Mouse (Mus musculus) layer of hippocampus, postnatal 36 days (tissue): ENCODE data around the gene Rnaseh2b. TPM values are rescaled to one million over a fixed set of nuclear protein-coding genes. Genes with fewer than 3 reads are reported as not detected.

Experiments used
- DNase-seq, 2 experiments: peaks; one replicate each; pipeline ENCODE4 v3.0.0; 2022
- total RNA-seq, 2 experiments: library from RNA; stranded (reverse); gene quantifications; 2 replicates each; pipeline ENCODE4 v1.2.3; 2021

The Rnaseh2b gene
- total RNA-seq, result 10 to 100 TPM; 10.4 to 13.0 TPM

DNA sequence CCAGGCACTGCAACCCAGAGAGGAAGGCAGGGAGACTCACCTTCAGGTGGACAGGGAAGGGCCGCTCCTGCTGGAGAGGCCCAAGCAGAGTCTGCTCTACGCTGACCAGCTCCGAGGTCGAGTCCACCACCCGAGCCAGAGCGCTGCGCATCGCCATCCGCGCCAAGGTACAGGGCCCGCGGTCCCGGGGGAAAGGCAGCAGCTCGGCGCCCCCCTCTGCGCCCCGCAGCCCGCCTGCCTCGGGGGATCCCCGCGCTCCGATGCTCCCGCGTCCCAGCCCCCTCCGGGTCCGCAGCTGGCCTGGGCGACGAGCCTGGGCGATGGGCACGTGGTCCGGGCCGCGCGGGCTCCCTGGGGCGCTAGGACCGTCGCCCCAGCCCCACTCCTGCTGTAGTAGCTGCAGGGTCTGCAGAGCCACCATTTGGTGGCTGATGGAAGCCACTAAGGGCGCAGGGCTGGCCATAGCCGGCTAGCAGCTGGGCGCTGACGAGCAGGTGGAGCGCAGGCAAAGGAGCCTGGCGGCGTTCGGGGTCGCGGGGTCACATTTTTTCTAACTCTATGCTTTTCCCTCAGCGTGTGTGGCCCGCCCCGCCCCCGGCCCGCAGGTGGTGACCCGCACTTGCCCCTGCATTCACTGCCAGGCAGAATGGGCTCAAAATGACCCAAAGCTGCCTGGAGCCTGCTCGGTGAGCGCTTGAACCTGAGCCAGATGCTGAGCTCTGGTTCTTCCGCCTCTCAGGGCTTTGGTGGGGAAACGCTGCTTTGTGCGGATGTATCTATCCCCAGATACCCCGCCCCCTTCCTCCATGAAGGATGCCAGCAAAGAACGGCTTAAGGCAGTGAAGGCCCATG is at the start of gene Rnaseh2b, which contains the start of gene Dleu7:
Gene Rnaseh2b, plus strand, starts transcription at position 102 of the 852 bp plus-strand sequence.
Gene Dleu7, minus strand, starts transcription at position 560 of the 852 bp plus-strand sequence.
- peak; percentile 18 to 32 for DNase-seq

DNA sequence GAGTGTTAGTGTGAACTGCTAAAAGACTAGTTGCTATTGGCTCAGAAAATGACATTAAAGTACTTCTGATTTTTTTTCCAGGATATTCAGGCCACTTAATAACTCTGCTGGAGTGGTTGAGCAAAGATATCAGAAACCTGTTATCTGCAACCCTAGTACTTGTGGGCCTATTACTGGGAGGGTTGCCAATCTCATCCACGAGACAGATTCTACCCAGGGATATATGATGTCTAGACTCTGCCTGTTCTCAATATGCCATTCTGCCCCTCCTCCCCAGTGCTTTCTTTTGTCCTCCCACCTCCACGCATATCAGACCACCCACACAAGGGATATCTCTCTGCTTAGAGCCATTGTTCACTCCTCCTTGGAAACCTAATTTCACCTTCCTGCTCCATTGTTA is 48.9 kb upstream of the Rnaseh2b start:
- no peak for DNase-seq

DNA sequence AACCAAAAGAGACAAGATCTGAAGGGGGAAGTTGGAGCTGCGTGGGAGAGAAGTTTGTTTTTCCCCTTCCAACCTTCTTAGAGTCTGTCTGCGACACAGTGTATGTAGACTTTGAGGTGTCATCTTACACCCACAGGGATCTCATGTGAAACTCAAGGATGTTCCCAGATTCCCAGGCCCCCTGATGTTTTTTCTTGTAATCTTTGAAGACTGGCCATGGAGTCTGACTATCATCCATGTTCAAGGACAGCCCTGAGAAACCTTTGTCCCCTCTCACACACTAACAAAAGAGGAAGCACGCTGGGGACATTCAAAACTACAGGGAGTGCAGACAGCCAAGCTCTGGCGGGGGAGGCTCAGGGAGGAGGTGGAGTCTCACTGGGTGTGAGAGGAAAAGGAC is 46.8 kb upstream of the Rnaseh2b start:
- no peak for DNase-seq

DNA sequence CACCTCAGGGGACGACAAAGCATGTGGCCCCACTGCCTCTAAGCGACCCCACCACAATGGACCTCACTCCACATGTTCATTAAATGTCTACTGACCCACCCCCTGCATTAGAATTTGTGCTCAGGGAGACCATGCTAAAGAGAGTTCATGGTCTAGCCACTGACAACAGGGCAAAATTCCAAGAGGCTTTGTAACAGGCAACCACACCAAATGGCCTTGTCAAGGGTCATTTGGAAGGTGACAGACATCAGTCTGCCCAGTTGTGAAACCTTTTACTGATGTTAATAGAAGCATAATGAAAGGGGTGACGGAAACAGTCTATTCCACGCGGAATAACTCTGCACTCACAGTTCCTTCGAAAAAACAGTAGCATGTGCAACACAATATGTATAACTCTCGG is 44.0 kb upstream of the Rnaseh2b start:
- DNase-seq, result no peak

DNA sequence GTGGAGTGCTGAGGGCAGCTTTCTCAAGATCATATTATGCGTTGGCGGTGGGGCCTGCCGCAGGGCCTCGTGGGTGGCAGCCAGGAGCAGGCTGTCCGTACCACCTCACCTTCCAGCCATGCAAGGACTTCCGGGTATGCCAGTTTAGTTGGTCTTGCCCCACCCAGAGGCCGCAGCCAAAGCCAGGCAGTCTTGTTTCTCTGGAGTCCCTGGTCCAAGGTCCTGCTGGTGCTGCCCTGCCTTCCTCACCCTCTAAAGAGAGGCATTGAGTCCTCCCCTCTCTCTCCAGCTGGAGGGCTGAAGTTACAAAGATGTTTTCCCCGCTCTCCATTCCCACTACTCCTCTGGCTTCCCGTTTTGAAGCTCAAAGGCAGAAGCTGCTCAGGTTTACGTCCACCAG is 43.6 kb upstream of the Rnaseh2b start:
- DNase-seq, result no peak

DNA sequence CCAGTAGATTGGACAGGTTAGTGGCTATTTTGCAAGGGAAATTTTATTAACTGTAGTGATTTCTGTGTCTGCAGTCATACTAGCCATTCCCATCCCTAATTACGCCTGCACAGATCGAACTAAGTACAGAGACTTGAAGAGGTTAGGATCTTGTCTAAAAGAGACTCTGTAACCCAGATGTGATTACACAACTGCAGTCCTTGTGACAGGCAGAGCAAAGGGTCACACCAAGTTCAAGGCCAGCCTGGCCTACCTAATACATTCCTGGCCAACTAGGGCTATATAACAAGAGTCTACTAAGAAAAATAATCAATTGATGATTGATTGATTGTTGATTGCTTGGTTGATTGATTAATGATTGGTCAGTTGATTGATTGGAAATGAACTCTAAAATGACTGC is 43.1 kb upstream of the Rnaseh2b start:
- DNase-seq, result no peak

DNA sequence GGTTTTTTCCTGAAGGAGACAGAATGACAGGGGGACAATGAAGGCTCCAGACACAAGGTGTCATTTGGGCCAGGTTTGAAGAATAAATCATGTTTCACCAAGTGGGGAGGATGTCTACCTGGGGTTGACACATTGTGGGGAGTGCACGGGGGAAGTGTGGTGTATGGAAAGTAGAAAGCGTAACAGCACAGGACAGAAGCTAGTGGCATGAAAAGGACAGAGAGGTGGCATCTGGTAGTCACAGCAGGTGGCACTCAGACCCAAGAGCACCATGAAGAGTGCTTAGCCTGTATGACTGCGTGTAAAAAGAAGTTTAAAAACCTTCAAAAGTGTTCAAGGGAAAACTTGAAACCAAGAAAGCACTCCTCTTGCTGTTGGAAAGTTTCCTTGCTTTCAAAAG is 42.3 kb upstream of the Rnaseh2b start:
- DNase-seq, result no peak

DNA sequence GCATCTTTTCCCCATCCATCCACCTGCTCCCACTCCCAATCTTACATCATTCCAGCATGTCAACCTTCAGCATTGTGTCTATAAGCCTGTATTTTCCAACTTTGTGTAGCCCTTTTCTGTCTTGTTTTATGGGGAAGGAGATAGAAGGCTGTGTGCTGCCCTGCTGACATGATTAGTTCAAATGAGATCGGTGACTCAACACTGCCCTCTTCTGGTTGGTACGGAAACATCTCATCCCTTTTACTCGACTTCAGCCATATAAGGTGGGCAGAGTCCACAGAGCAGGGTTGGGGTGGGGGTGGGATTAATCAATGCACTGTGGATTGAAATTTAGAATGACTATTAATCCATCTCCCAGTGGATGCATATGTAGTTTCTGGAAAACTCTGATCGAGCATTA is 40.4 kb upstream of the Rnaseh2b start:
- DNase-seq, result peak; percentile 20 to 59

DNA sequence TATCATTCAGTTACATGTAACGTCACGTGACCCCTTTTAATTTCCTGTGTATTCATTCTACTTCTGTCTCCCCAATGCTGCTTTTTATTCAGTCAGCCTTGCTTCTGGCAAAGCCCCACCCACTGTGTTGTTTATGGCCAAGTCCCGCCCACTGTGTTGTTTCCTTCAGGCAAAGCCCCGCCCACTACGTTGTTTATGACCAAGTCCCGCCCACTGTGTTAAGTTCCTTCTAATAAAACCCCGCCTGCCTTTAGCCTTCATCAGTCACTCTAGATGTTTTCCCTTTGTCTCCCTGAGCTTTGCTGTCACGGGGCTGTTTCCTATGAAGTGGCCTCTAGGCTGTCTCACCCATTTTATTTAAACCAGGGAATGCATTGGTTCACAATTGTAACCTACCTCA is 38.0 kb upstream of the Rnaseh2b start:
- no peak for DNase-seq

DNA sequence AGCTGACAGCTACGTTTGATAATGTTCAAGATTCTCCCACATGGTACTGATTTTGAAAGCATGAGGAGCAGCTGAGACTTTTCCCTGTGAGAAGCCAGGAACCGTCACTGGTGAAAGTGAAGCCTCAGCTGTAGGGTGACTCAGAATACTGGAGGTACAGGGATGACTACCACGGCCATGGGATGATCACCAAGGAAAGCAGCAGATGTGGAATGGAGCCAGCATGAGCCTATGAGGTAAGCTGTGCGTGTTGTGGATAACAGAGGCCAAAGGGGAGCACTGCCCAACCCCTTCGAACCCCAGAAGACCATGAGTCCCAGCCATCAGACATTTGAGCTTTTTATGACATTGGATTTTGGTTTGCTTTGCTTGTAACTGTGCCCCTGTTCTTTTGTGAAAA is 36.3 kb upstream of the Rnaseh2b start:
- no peak for DNase-seq

DNA sequence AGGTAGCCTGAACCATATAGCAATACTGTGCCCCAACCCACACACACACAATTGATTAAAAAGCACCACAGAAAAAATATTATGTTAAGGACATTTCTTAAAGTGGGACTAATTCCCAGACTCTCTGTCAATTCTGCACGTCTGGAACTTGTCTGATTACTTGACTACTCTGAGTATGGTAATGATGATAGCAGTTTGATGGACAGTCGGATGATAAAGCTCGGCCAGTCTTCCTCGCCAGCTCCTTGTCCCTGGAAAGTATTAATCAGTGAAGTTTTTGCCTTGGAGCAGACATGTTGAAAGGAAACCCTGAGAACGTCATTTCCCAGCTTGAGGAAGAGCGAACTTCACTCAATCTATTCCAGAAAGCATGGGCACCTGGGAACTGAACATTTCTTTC is 34.3 kb upstream of the Rnaseh2b start:
- DNase-seq, result no peak

DNA sequence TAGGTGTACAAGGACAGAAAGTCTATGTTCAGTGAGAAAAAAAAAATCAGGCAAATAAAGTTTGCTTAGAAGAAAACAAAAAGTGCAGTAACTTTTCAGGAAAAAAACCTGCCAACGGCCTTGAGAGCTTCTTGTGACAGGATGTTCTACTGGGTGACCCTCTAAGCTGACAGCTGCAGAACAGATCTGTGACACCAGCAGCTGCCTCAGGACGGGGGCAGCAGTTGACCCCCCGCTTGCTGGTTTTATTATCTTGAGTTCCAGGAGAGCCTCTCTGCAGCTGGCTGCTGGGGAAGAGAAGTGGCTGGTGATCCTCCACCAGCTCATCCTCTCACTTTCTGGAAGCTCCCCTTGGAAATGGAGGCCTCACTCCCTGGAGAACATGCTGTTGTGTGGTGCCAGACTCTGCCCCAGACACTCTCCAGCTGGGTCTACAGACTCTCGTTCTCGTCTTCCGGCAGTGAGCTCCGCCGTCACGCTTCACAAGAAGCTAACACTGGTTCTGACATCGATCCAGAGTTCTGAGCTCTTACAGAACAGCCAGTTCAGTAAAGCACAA is 33.3 kb upstream of the Rnaseh2b start:
- DNase-seq, result no peak

DNA sequence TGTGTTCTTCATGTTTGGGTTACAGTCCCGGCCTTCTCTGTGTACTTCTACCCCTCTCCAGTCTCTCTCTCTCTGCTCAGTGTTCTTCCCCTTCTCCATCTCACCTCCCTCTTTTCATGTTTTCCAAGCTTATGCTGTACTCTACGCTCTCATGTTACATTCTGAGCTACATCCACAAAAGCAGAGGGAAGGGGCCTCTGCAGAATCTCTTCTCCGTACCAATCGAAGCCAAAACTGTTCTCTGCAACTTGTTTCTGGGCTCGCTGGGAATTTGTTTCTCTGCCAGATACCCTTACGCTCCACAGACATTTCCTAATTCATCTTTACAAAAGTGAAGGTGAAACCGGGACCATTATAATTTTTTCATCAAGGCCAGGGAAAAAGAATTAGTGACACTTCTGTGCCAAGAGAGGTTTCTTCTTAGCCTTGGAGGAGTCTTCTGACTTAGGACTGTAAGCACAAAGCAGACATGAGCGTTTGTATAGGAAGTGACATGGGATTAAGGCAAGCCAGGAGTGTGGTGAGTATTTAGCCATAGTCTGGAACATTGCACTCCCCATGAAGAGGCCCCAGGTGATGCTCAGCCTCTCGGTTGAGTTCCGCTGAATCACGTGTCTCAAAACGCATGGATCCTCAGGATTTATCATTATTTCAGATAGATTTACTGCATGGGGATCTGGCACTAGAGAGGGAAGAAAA is 21.5 kb upstream of the Rnaseh2b start:
- no peak for DNase-seq

DNA sequence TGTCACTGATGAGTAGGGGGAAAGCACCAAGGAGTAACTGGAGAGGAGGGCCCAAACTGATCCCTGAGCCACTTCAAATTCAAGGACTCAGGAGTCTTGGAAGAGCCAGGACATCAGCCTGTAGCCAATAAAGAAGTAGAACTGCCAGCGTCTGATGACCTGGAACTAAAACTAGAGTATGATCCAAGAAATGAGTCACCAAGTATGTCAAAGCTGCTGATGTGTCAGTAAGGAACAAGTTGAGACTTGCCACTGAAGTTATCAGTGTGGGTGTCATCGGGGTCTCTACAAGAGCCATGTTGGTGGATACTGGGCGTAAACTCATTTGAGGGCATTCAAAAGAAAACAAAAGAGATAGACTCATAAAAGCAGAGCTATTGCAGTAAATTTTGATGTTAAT is 18.8 kb upstream of the Rnaseh2b start:
- DNase-seq, result no peak

DNA sequence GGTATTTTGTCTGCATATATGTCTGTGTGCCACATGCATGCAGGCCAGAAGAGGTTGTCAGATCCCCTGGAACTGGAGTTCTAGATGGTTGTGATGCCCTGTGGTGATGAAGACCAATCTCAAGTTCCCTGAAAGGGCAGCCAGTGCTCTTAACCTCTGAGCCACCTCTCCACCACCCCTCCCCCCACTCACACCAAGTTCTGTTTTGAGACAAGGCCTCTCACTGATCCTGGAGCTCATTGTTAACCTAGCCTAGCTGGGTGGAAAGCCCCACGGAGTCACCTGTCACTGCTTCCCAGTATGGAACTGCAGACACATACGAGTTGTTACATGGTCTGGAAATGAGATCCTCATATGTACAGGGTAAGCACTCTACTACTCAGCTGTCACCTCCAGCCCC is 9.4 kb upstream of the Rnaseh2b start:
- no peak for DNase-seq

DNA sequence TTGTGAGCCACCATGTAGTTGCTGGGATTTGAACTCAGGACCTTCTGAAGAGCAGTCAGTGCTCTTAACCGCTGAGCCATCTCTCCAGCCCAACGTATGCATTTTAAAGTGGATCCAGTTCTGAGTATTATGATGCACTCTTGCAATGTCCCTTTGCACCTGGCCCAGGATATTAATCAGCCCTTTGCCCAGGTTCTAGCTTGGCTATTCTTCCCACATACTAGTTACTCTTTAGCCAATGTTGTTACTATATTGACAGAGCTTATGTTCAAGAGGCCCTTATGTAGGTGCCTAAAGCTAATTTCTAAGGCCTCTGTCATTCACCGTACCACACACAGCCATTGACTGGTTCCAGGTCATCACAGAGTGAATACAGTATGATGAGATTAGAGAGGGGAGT is 3.7 kb upstream of the Rnaseh2b start:
- no peak for DNase-seq

DNA sequence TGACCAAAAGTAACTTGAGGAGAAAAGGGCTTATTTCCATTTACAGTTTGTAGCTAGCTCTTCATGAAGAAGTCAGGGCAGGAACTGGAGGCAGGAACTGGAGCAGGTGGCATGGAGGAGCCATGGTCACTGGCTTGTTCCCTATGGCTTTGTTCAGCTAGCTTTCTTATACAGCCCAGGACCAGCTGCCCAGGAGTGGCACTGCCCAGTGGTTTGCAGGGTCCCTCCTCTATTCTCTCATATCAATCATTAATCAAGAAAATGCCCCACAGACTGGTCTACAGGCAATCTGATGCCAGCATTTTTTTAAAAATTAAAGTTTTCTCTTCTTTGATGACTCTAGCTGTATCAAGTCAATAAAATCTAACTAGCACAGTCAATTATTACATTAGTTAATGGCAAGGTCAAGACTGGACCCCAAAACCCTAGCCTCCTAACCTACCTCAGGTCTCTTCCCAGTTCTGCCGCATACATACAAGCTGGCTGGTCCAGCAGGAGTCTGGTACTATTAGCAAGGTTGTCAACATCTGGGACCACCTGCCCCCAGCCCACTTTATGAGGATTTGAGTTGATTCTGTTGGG is 892 bp upstream of the Rnaseh2b start:
- no peak for DNase-seq

DNA sequence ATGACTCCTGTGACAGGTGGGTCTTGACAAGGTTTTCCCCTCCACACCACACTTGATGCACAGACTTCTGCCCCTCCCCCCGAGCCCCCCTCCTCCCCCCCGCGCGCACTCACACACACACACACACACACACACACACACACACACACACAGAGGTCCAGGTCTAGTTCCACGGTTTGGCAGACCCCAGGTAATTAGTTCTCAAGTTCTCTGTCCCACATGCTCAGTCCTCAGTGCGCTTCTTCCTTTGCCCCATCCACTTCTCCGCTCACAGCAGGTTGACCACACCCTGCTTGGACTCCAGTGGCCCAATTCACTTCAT is 262 bp upstream of the Rnaseh2b start:
- DNase-seq, result no peak

DNA sequence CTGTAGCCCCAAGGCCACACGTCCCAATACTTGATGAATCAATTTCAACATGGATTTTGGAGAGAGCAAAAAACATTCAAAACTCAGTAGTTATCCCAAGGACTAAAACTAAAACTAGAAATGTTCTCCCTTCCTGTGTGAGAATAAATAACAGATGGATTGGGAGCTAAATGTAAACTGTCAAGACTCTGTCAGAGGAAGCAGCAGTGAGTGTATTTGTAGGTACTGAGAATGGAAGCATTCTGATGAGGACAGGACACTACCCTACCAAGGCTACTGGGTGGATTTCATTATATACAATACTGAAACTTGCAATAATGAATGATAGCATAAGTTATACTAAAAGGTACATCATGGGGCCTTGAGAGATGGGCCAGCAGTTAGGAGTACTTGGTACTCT is 6.4 kb downstream of the Rnaseh2b start:
- no peak for DNase-seq

DNA sequence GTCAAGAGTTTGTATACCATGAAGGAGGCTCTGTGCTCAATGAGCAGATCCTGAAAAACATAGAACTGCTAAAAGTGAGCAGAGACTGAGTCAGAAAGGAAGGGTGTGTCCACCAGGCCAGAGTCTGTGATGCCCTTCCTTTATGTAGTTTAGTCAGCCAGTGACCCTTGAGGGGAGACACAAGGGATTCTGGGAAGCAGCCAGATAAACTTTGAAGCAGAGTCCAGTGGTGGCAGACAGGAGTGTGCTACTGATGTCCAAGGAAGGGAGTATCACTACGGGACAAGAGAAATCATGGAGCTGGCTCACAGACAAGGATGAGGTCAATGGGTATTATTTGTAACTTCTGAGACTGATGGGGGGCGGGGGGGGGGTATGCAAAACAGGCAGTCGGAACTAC is 7.6 kb downstream of the Rnaseh2b start:
- DNase-seq, result no peak

DNA sequence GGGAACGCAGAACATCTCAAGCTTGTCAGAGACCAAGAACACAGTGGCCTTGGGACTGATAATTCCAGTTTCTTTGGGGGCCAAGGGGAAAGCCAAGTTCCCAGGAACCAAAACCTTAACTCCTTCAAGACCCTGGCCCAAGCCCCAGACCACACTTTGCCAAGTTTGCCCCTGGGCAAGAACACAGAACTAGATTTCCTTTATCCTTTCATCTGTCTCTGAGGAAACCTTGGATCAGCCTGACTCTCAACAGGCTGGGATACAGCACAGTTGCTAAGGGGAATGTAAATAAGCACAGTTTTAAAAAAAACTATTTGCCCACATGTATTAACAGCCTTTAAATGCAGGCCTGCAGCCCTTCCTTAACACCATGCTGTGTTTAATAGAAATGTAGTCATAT is 15.2 kb downstream of the Rnaseh2b start:
- DNase-seq, result peak; percentile 5 to 7

DNA sequence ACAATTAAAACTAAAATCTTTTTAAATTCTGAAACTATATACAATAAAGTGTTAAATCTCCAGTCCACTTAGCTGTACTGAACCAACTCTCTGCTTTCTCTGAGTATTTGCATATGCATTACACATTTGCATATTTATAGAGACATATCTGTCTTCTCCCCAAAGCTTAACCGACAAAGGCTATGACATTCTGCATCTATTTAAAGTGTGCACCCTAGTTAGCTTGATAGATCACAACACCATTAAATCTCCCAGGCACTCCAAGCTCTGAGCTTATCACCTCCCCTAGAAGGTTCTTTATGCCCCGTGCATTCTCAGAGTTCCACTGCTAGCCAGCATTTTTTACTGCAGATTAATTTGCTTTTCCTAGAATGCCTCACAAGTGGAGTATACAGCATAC is 16.6 kb downstream of the Rnaseh2b start:
- no peak for DNase-seq

DNA sequence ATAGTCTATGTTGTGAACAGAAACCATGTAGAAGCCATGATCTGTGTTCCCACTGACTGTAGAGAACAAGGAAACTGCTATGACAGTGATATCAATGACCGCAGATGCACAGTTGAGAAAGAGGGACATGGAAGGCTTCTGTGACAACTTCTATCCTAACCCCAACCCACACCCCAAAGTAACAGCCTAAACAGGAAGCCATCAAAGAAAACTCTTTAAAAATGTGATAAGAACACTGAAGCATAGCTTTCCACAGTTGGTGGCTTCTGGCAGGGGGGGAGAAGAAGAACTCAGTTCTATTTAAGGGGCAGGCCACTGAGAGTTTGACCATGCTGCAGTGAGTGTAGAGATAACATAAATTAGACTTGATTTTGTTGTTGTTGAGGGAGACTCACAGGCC is 19.3 kb downstream of the Rnaseh2b start:
- DNase-seq, result no peak
